Mouse (Mus musculus): ENCODE measurements around the gene Timp2. TPM values are rescaled to one million over a fixed set of nuclear protein-coding genes. Genes with fewer than 3 reads are reported as not detected.

The Timp2 gene
- polyA plus RNA-seq (2015; fragmentation: Nextera tagmentation; extraction: Ambion mirVana) = 36.0 and 38.8 TPM in 2 replicates

DNA sequence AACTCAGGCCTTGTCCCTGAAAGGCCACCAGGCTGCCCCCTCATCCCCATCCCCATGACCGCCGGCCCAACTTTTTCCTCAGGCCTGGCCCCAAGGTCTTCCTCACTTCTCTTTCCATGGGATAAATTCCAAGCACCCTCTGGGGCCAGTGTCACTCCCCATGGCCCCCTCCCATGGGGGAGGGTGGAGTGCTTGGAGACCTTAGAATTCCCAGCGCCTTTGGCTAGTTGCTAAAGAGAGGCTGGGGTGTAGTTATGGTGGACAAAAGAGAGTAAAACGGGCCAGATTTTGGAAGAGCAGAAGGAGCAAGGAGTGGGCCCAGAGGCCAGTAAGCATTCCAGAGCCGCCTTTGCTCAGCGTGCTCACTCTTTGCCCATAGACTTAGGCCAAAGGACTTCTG, at the start of gene Timp2:
Timp2 (minus strand) TSS at position 101 of the 400 bp plus-strand sequence.
- Histone ChIP-seq H3K9me3 (replicated peaks) (no peaks in the 10 kb centered on the region), H3K4me1 (peaks cover 38% of the 10 kb centered on the region), H3K4me3 (peak within 1 kb of the TSS; percentile 80), H3K27me3 (no peaks in the 10 kb centered on the region), H3K4me2 (peak within 1 kb of the TSS; percentile 89), H3K9ac (peak within 1 kb of the TSS; percentile 93), H3K27ac (peak within 1 kb of the TSS; percentile 90), H3K36me3 (ENCODE audit: poor library complexity, severe bottlenecking) (no peaks in the 10 kb centered on the region)
- ATAC-seq = no peak; the same call in 1 of the 2 replicates
- 22% methylated on average over 6 of the region's 6 CpGs for WGBS

DNA sequence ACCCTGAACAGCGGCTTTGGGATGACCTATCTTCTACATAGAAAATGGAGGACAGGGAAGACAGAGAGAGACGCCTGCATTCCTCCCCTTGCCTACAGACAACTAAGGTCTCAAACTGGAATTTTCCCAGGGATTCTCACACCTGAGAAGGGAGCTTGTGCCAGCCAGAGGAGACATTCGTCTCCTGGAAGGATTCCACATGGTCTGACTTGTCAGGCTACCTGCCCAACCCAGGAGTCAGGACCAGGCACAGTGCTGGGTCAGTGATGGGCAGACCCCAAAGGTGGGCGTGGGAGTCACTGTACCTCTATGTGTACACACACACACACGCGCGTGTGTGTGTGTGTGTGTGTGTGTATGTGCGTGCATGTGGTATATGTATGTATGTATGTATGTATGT, 49.8 kb upstream of the Timp2 start:
- Histone ChIP-seq H3K4me3 (no peak overlapping the region), H3K4me1 (no peaks in the 10 kb centered on the region), H3K27ac (no peak overlapping the region), H3K27me3 (no peaks in the 10 kb centered on the region), H3K9me3 (replicated peaks) (no peaks in the 10 kb centered on the region), H3K4me2 (no peak overlapping the region), H3K36me3 (ENCODE audit: poor library complexity, severe bottlenecking) (peaks cover 56% of the 10 kb centered on the region), H3K9ac (no peak overlapping the region)
- no peak for ATAC-seq
- 94% methylated on average over 8 of the region's 8 CpGs for WGBS

DNA sequence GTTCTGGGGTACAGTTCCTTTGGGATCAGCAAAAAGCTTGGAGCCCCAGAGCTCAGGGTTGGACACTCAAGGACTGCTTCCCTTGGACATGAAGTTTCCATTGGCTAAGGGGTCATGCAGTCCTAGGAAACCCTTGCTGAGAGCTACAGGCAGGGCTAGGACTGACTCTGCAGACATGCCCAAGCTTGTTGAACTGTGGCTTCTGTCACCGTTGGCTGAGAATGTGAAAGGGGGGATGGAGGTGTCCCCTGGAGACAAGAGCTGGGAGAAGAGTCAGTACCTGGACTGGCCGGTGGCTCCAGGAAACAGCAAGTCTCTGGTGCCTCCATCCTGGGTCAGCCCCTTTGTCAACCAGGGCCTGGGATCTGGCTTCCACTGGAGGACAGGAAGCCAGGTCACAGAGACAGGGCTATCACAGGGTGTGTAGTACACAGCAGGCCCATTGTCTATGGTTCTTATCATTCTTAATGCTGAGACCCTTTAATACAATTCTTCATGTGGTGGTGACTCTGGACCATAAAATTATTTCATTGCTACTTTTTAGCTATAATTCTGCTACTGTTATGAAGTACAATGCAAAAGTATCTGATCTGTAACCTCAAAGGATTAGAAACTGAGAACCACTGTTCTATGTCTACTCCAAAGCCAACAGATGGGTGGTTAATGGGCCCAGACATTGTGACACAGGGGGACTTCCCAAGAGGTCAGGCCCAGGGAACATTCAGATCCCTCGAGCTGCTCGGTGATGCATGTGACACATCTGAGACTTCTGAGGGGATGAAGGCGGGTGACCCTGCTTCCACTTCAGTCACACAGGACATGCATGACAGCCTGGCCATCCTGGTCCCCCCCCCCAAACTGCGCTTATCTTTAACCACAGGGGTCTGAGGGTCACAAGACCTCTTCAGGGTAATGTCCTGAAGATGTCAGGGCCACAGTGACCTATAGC, 48.7 kb upstream of the Timp2 start:
- Histone ChIP-seq H3K4me1 (no peaks in the 10 kb centered on the region), H3K9ac (no peak overlapping the region), H3K27ac (no peak overlapping the region), H3K9me3 (replicated peaks) (no peaks in the 10 kb centered on the region), H3K27me3 (no peaks in the 10 kb centered on the region), H3K36me3 (ENCODE audit: poor library complexity, severe bottlenecking) (peaks cover 45% of the 10 kb centered on the region), H3K4me3 (no peak overlapping the region), H3K4me2 (no peak overlapping the region)
- WGBS = 84% methylated on average over 6 of the region's 6 CpGs
- ATAC-seq = no peak

DNA sequence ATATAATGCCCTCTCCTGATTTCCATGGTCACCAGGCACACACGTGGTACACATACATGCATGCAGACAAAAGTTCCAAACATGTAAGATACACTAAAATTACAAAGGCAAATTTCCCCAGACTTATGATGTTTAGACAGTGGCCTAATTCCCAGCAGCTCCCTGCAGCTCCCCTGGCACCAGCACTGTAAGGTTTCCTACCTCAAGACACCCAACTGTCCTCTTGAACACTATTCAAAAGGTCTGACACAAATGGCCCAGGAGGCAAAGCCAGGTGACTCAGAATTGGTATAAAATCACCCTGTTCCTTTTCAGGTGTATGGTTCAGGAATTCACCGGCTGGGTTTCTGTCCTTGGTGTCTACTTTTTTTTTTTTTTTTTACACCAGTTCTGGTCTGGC, 47.6 kb upstream of the Timp2 start:
- H3K36me3 ChIP-seq (ENCODE audit: poor library complexity, severe bottlenecking) = peaks cover 34% of the 10 kb centered on the region
- no peak overlapping the region for H3K9ac ChIP-seq
- H3K4me3 ChIP-seq = no peak overlapping the region
- H3K27ac ChIP-seq = no peak overlapping the region
- no peaks in the 10 kb centered on the region for H3K9me3 ChIP-seq (replicated peaks)
- no peak overlapping the region for H3K4me2 ChIP-seq
- 95% methylated on average over 2 of the region's 2 CpGs for WGBS
- no peaks in the 10 kb centered on the region for H3K4me1 ChIP-seq
- ATAC-seq = no peak
- H3K27me3 ChIP-seq = no peaks in the 10 kb centered on the region

DNA sequence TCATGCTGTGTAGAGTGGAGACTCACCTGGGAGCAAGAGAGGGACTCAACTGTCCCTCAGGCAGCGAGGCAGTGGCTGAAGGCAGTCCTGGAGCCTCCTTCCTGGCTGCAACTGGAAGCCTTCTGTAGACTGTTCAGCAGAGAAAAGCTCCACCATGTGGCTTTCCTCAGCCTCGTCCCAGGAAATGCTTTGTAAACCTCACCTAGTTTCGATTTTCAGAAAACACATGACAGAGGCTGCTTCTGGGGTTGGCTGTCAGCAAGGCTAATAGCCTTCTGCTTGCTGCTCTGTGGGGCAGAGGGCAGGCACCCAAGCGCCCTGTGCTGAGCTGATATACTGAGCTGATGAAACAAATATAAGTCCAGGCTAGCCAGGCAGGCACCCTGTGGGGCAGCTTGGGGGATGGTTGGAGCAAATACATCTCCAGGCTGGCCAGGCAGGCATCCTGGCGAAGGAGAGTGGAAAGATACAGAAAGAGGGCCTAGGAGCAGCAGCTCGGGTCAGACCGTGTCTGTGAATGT, 46.3 kb upstream of the Timp2 start, which contains the start of gene Lgals3bp:
Lgals3bp (minus strand) TSS at position 333 of the 521 bp plus-strand sequence.
- no peak for ATAC-seq
- H3K27me3 ChIP-seq = no peaks in the 10 kb centered on the region
- H3K27ac ChIP-seq = no peak within 1 kb of the TSS
- 57% methylated on average over 7 of the region's 7 CpGs for WGBS
- peaks cover 21% of the 10 kb centered on the region for H3K36me3 ChIP-seq (ENCODE audit: poor library complexity, severe bottlenecking)
- no peak within 1 kb of the TSS for H3K4me2 ChIP-seq
- no peak within 1 kb of the TSS for H3K4me3 ChIP-seq
- no peaks in the 10 kb centered on the region for H3K4me1 ChIP-seq
- no peaks in the 10 kb centered on the region for H3K9me3 ChIP-seq (replicated peaks)
- H3K9ac ChIP-seq = no peak within 1 kb of the TSS

DNA sequence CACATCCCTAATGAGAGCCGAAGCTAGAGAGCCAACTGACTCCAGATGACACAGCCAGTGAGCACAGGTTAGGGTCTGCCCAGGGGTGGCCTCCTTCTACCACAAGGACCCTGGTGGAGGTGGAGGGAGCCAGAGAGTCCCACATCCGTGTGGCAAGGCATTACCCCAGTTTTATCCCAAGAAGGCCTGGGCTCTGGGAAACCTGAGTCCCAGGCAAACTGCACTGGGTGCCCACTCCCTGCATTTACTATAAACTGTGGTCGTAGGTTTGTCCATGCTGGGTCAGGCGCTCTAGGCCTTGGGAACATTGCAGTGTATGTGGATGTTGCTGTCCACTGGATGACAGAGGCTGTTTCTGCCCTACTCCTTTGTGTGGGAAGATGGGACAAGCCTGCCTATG, 45.7 kb upstream of the Timp2 start:
- Histone ChIP-seq H3K4me1 (no peaks in the 10 kb centered on the region), H3K9ac (no peak overlapping the region), H3K4me3 (no peak overlapping the region), H3K36me3 (ENCODE audit: poor library complexity, severe bottlenecking) (peaks cover 17% of the 10 kb centered on the region), H3K27ac (no peak overlapping the region), H3K27me3 (no peaks in the 10 kb centered on the region), H3K4me2 (no peak overlapping the region), H3K9me3 (replicated peaks) (no peaks in the 10 kb centered on the region)
- no peak for ATAC-seq
- WGBS = 83% methylated on average over 4 of the region's 4 CpGs

DNA sequence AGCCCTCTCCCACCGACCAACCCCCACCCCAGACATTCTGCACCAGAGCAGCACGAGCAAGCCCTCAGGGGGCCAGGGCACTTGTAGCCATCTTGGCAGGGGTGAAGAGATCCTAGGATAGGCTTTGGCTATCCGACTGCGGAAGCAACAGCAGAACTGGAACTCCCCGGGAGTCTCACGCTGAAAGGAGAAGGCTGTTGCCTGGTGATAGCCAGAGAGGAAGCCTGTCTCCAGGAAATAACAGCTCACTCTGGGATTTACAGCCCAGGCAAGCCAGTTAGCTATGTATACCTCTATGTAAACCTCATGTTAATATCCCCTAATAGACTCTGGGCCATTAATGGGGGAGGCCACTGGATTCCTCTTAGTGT, 45.0 kb upstream of the Timp2 start:
- no peak for ATAC-seq
- 63% methylated on average over 6 of the region's 6 CpGs for WGBS
- Histone ChIP-seq H3K27ac (no peak overlapping the region), H3K4me2 (no peak overlapping the region), H3K4me1 (no peaks in the 10 kb centered on the region), H3K9ac (no peak overlapping the region), H3K9me3 (replicated peaks) (no peaks in the 10 kb centered on the region), H3K27me3 (no peaks in the 10 kb centered on the region), H3K4me3 (no peak overlapping the region), H3K36me3 (ENCODE audit: poor library complexity, severe bottlenecking) (peaks cover 11% of the 10 kb centered on the region; the same call in 1 of the 2 replicates)

DNA sequence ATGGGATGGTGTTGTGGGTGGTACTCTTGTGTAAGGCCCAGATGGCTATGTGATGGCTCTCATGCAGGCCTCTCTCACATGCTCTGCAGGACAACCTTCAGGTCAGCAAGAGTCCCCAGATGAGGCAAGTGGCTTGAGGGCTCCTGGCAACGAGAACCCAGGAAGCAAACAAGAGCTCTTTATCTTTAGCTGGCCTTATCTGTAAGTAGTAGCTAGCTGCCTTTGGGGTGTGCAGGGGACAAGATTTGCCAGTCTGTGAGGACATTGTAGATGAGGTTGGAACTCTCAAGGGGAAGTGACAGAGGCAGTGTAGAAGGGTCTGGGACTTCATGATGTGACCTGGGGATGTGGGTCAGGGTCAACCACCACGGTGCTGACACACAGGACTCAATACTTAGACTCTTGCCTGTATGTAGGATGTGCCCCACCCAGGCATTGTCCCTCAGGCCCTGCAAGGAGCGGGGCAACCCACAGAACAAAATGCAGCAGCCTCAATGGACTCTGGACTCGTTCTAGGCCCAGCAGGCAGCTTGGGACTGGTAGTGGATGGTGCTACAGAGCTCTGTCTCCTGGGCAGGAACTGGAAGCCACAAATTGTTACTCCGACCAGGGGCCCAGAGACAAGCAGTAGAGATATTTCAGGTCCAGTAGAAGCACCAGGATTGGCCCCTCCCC, 44.5 kb upstream of the Timp2 start:
- ATAC-seq = no peak
- Histone ChIP-seq H3K36me3 (ENCODE audit: poor library complexity, severe bottlenecking) (peaks cover 7% of the 10 kb centered on the region; the same call in 1 of the 2 replicates), H3K4me3 (no peak overlapping the region), H3K4me1 (peaks cover under 1% of the 10 kb centered on the region; the same call in 1 of the 2 replicates), H3K27me3 (no peaks in the 10 kb centered on the region), H3K27ac (no peak overlapping the region), H3K9ac (no peak overlapping the region), H3K4me2 (no peak overlapping the region), H3K9me3 (replicated peaks) (no peaks in the 10 kb centered on the region)
- 80% methylated on average over 5 of the region's 5 CpGs for WGBS

DNA sequence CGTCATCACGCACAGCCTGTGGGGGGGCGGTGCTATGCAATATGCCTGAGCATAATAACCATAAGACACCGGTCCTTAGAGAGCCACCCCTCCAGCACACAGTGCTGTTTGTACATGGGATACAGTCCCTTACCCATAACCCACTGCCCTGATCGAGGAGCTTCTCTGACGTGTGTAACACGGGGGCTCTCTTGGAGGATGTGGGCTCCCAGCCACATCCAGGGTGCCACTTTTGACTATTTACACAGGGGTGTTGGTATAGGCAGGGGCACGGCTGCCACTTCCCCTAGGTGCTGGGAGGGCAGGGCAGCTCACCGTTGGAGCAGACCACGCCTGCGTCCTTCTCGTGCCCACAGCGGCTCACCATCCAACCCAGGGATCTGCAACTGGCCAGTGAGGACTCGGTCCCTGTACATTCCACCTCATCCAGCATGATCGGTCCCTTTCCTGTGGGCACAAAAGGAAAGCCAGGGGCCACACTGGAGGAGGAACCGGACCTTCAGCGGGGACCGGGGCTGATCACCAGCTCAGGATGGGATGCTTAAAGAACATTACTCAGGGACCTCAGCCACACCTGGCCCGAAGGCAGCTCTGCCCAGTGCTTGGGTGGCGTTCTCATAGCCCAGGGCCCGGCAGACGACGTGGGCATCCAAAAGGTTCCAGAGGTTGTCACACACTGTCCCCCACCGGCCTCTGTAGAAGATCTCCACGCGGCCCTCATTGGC, 42.4 kb upstream of the Timp2 start:
- no peak overlapping the region for H3K4me2 ChIP-seq
- no peak overlapping the region for H3K27ac ChIP-seq
- no peak overlapping the region for H3K4me3 ChIP-seq
- no peak overlapping the region for H3K9ac ChIP-seq
- peaks cover 8% of the 10 kb centered on the region for H3K4me1 ChIP-seq
- no peaks in the 10 kb centered on the region for H3K27me3 ChIP-seq
- WGBS = 95% methylated on average over 26 of the region's 26 CpGs
- H3K36me3 ChIP-seq (ENCODE audit: poor library complexity, severe bottlenecking) = peaks cover 3% of the 10 kb centered on the region; the same call in 1 of the 2 replicates
- ATAC-seq = no peak
- H3K9me3 ChIP-seq (replicated peaks) = no peaks in the 10 kb centered on the region

DNA sequence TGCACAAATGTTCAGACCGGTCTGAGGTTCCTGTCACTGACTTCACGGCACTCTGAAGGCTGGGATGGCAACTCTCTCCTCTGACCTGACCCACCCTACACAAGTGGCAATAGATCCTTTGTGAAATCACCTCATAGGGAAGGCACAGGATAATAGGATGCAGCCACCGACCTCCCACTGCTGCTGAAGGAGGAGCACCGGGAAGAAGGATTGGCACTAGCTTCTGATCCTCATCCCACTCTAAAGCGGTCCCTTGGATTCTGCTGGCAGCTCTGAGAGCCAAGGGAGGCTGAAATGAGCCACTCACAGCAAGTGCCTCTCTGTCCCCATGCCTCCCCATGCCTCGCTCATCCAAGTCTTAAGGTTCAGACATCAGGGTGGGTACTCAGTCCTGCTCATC, 39.0 kb upstream of the Timp2 start:
- H3K27me3 ChIP-seq = no peaks in the 10 kb centered on the region
- WGBS = 64% methylated on average over 6 of the region's 6 CpGs
- no peak for ATAC-seq

DNA sequence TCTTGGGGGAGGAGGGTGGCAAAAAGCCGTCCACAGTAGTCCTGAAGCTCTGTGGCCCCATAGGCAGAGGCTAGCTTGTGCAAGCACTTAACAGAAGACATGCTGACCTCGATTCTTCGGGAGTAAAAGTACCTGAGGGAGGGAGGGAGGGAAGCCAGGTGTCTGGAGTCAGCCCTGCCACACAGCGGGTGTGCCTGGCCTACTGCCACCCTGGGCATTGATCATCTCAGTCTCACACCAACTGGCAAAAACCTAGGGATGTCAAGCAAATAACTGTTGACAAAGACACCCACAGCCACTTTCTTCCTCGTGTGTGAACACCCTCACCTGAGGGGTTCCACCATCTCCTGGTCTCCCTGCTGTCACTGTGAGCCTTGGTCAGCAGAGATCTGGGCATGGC, 38.5 kb upstream of the Timp2 start:
- 82% methylated on average over 5 of the region's 5 CpGs for WGBS
- ATAC-seq = no peak
- no peak overlapping the region for H3K9ac ChIP-seq

More for the DNA sequence above, 39.0 kb upstream of the Timp2 start:
- Histone ChIP-seq H3K36me3 (ENCODE audit: poor library complexity, severe bottlenecking) (peaks cover 3% of the 10 kb centered on the region; the same call in 1 of the 2 replicates), H3K4me3 (no peak overlapping the region), H3K4me1 (peaks cover 8% of the 10 kb centered on the region), H3K4me2 (no peak overlapping the region), H3K9me3 (replicated peaks) (no peaks in the 10 kb centered on the region), H3K27ac (no peak overlapping the region), H3K9ac (no peak overlapping the region; the same call in 1 of the 2 replicates)

More for the DNA sequence above, 38.5 kb upstream of the Timp2 start:
- H3K27me3 ChIP-seq = no peaks in the 10 kb centered on the region
- H3K36me3 ChIP-seq (ENCODE audit: poor library complexity, severe bottlenecking) = peaks cover 3% of the 10 kb centered on the region; the same call in 1 of the 2 replicates
- no peaks in the 10 kb centered on the region for H3K9me3 ChIP-seq (replicated peaks)
- H3K4me1 ChIP-seq = peaks cover 8% of the 10 kb centered on the region
- H3K4me2 ChIP-seq = no peak overlapping the region
- H3K27ac ChIP-seq = no peak overlapping the region
- no peak overlapping the region for H3K4me3 ChIP-seq
